Mouse (Mus musculus): ENCODE measurements around the gene H2-K1.

DNA sequence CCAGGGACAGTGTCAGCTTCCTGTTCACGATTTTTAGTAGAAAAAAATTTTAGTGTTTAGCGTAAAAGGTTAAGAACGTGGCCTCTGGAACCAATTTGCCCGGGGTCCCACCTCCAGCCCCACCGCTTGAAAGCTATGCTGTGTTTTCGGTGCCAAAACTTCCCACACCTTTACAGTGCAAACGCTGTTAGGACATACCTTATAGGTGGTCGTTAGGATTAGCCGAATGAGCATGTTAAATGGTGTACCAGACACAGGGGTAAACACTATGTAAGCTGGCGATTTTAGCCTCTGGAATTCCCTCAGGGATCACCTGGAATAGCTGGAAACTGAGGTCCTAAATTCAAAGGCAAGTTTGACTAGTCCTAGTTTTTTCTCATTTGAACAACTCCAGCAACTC, 43.8 kb downstream of the H2-K1 start:
- no peak for TF ChIP-seq GABPA (IDR thresholded peaks at IDR 0.05; ENCODE audit: insufficient replicate concordance, low read depth, low read length)
- no peak for TF ChIP-seq KAT2A (IDR thresholded peaks at IDR 0.05; ENCODE audit: insufficient replicate concordance, low read length)
- no peak for TF ChIP-seq USF1 (IDR thresholded peaks at IDR 0.05; ENCODE audit: low read depth, low read length)
- TF ChIP-seq EP300 (IDR thresholded peaks at IDR 0.05; ENCODE audit: low read length) = no peak
- TF ChIP-seq NRF1 (IDR thresholded peaks at IDR 0.05; ENCODE audit: low read depth, low read length) = no peak; the same call in 1 of the 2 replicates
- TF ChIP-seq CTCF (conservative IDR thresholded peaks at IDR 0.05 in 1 of 2, IDR thresholded peaks at IDR 0.05 in 1 of 2; ENCODE audit: low read depth in 2 of 2, low read length in 2 of 2) = no peak
- TF ChIP-seq IRF4 (IDR thresholded peaks at IDR 0.05; ENCODE audit: low read depth, low read length) = no peak
- no peak for TF ChIP-seq ZC3H11A (IDR thresholded peaks at IDR 0.05; ENCODE audit: low read depth, low read length)
- TF ChIP-seq MYC (IDR thresholded peaks at IDR 0.05; ENCODE audit: low read depth, low read length) = no peak
- no peak for TF ChIP-seq POLR2A (IDR thresholded peaks at IDR 0.05; ENCODE audit: low read depth, low read length)
- TF ChIP-seq ELF1 (IDR thresholded peaks at IDR 0.05; ENCODE audit: low read depth, low read length) = no peak
- TF ChIP-seq JUND (conservative IDR thresholded peaks at IDR 0.05; ENCODE audit: low read depth, low read length) = no peak
